Mouse (Mus musculus) liver, embryonic 14.5 days (tissue): Measurements from ENCODE around the gene Ccdc28b. TPM values are rescaled to one million over a fixed set of nuclear protein-coding genes. Genes with fewer than 3 reads are reported as not detected.
A peak's percentile ranks its signal among the peaks of the same experiment; 100 is the strongest.

ENCODE experiments used
- ATAC-seq: fragments of 200-750 bp; cut with Nextera tagmentation; 2 replicates; pipeline ENCODE4 v1.8.0; 2017; ENCODE audit warnings: moderate number of reproducible peaks, mild to moderate bottlenecking, moderate library complexity; ENCODE audit not compliant: insufficient read depth
- DNase-seq, 3 experiments: peaks; one replicate each; pipeline ENCODE4 v3.0.0-alpha.2; 2012 to 2013; ENCODE audit warnings: low read depth in 3 of 3, low spot score in 3 of 3
- H3K27ac ChIP-seq: fragments of 300-500 bp; sonication (generic); 2 replicates; pipeline ENCODE4 v1.5.1; 2014; ENCODE audit warnings: moderate library complexity, mild to moderate bottlenecking, control low read depth, inconsistent platforms
- H3K27me3 ChIP-seq: fragments of 300-500 bp; sonication (generic); 2 replicates; pipeline ENCODE4 v1.6.1; 2014; ENCODE audit warnings: mild to moderate bottlenecking, low read length, moderate library complexity; ENCODE audit not compliant: control insufficient read depth, insufficient read depth
- H3K36me3 ChIP-seq: fragments of 300-500 bp; sonication (generic); replicated peaks from 2 replicates; pipeline ENCODE4 v1.6.1; 2014; ENCODE audit warnings: low read depth; ENCODE audit not compliant: control insufficient read depth, insufficient read depth
- H3K4me1 ChIP-seq, 2 experiments: fragments of 200-500 bp in 1 of 2; fragments of 300-500 bp in 1 of 2; sonication (generic) in 1 of 2; replicated peaks; 2 replicates each; pipeline ENCODE4 v1.6.1; 2012 to 2014; ENCODE audit warnings: antibody characterized with exemption in 1 of 2, inconsistent platforms in 1 of 2, low read length in 1 of 2; ENCODE audit not compliant: control insufficient read depth in 2 of 2, insufficient read depth in 2 of 2
- H3K4me2 ChIP-seq: fragments of 300-500 bp; sonication (generic); 2 replicates; pipeline ENCODE4 v1.6.1; 2014; ENCODE audit warnings: low read depth, mild to moderate bottlenecking, control low read depth, moderate library complexity
- H3K4me3 ChIP-seq, 2 experiments: fragments of 200-500 bp in 1 of 2; fragments of 300-500 bp in 1 of 2; sonication (generic) in 1 of 2; 2 replicates each; pipeline ENCODE4 v1.5.1; 2012 to 2014; ENCODE audit warnings: low read depth in 2 of 2, low read length in 2 of 2, mild to moderate bottlenecking in 2 of 2, control low read depth in 1 of 2, inconsistent platforms in 1 of 2, moderate library complexity in 1 of 2; ENCODE audit not compliant: insufficient read depth in 1 of 2
- H3K9ac ChIP-seq: fragments of 300-500 bp; sonication (generic); replicated peaks from 2 replicates; pipeline ENCODE4 v1.6.1; 2014; ENCODE audit warnings: mild to moderate bottlenecking, control low read depth, moderate library complexity
- H3K9me3 ChIP-seq: fragments of 300-500 bp; sonication (generic); 2 replicates; pipeline ENCODE4 v1.6.1; 2016; ENCODE audit warnings: low read length, mixed read lengths; ENCODE audit not compliant: control insufficient read depth
- CTCF ChIP-seq: IDR thresholded peaks from 2 replicates; pipeline ENCODE4 v1.5.1; 2016; ENCODE audit warnings: antibody characterized with exemption, low read depth, control low read depth
- EP300 ChIP-seq: IDR thresholded peaks from 2 replicates; pipeline ENCODE4 v1.6.1; 2016; ENCODE audit warnings: antibody characterized with exemption, low read depth
- WGBS: fragments of 180-500 bp; shearing (Covaris S2); extraction: QIAGEN DNeasy Blood & Tissue Kit; methylation state at CpG from one replicate; pipeline ENCODE4 v1.1.7; 2014; ENCODE audit not compliant: insufficient replicate concordance; 5-methylcytosine and 5-hydroxymethylcytosine counted together
- polyA plus RNA-seq, 2 experiments: library from polyadenylated mRNA; depleted of rRNA in 1 of 2; stranded (reverse) in 1 of 2; unstranded in 1 of 2; fragments of >200 nt; fragmentation: Nextera tagmentation in 1 of 2; extraction: Ambion mirVana in 1 of 2; gene quantifications; 2 replicates each; pipeline versions ENCODE4 v1.2.1 to v1.2.3; 2012 to 2014

The Ccdc28b gene
- polyA plus RNA-seq (2012; rRNA removed), result 5.7 and 12.0 TPM in 2 replicates
- 11.0 and 12.4 TPM in 2 replicates for polyA plus RNA-seq (2014; fragmentation: Nextera tagmentation; extraction: Ambion mirVana)

DNA sequence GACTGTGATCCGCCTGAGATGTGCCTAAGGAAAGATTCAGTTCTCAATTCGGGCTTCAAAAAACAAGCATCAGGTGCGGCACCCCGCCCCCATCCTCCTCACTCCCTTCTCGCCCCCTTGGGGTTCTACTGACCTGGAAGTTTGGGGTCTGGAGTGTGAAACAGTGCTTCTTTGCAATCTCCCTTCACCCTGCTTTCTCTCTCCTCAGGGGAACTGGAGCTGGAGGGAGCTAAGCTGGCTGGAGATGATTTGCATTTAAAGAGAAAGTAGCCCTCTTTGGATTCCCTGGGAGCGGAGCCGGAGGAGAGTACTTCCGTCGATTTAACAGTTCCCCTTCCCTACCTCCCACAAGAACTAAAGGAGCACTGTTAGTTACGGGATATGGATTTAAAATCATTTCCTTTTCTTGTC is at the start of gene Ccdc28b:
Ccdc28b (minus strand) TSS at position 267 of the 411 bp plus-strand sequence.
- under 1% methylated on average over 10 of the region's 10 CpGs for WGBS
- Histone ChIP-seq H3K9ac (peak within 1 kb of the TSS; percentile 87), H3K4me3 (peak within 1 kb of the TSS; percentile 74 to 77), H3K27me3 (no peaks in the 10 kb centered on the region), H3K9me3 (no peaks in the 10 kb centered on the region), H3K27ac (peak within 1 kb of the TSS; percentile 79), H3K4me1 (peaks cover 20 to 25% of the 10 kb centered on the region in 2 experiments), H3K36me3 (peaks cover 20% of the 10 kb centered on the region), H3K4me2 (peak within 1 kb of the TSS; percentile 97)
- DNase-seq (peak in 1 of 3 experiments; percentile 35), ATAC-seq (peak; percentile 21)
- no peak for TF ChIP-seq CTCF
- no peak for TF ChIP-seq EP300

DNA sequence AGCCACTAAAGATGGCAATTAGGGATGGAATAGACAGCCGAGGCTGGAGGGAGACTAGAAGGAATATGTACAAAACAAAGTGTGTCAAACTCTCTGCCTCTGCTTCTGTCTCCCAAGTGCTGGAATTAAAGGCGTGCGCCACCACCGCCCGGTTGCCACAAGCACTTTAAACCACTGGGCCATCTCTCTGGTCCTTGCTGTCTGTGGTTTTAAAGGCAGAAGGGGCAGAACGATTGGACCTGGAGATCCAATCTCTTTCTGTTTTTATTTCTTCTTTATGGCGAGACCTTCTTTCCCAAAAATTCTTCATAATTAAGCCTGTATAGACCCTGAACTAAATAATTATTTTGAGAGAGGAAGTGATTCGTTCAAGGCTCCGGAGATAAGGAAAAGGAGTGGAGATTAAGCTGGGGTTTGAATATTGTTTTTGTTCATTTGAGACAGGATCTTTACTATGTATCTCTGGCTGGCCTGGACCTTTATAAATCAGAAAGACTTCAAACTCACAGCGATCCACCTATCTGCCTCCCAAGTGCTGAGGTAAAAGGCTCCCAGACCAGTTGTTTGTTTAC is 49.2 kb upstream of the Ccdc28b start:
- H3K36me3 ChIP-seq, result no peaks in the 10 kb centered on the region
- H3K9me3 ChIP-seq, result no peaks in the 10 kb centered on the region
- no peak for DNase-seq
- no peaks in the 10 kb centered on the region for H3K27me3 ChIP-seq
- peak overlapping the region; percentile 78 for H3K9ac ChIP-seq
- H3K4me1 ChIP-seq, result peaks cover 9 to 13% of the 10 kb centered on the region in 2 experiments
- TF ChIP-seq CTCF (0 out of 2 replicates have a peak, but pooled peaks have one; percentile 1), EP300 (no peak)
- peak overlapping the region; percentile 98 for H3K4me2 ChIP-seq
- no peak overlapping the region for H3K27ac ChIP-seq
- H3K4me3 ChIP-seq, result peak overlapping the region; percentile 90
- peak; percentile 35 for ATAC-seq
- WGBS, result 3% methylated on average over 10 of the region's 10 CpGs

DNA sequence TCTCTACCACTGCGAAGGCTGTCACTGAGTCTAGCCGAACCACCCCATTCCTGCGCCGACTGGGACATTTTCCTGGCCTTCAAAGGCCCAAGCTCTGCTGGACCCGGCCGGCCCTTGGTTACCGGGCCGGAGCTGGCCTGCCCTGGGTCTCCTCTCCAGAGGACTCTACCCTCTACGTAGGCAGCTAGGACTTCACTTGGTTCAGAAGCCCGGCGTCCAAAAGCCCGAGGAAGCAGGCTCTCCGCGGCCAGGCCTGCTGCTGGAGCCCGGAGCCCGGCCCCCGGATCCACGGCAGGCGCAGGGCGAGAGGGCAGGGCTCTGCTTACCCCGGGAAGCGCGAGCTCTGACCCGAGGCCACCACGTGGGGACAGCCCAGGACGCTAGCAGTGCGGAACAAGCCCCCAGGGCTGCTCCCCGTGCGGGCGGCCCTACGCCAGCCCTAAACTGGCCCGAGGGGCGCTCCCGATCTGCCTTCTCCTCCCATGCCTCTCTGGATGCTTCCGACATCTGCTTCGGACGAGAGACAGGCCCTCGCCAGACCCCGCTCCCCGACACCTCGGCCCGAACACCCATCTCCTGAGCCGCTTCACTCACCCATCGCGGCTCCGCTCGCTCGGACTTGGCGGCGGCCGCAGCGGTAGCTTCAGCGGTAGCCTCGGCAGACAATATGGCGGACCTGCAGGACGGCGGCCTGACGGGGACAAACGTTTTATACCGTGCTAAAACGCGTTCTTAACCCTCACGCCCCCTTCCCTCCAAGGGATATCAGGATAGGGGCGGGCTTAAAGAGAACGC is 48.5 kb upstream of the Ccdc28b start, which contains the start of gene Kpna6:
Kpna6 (minus strand) TSS at position 685 of the 795 bp plus-strand sequence.
- TF ChIP-seq EP300, result no peak
- peak; percentile 22; the same call in 1 of the 2 replicates for TF ChIP-seq CTCF

DNA sequence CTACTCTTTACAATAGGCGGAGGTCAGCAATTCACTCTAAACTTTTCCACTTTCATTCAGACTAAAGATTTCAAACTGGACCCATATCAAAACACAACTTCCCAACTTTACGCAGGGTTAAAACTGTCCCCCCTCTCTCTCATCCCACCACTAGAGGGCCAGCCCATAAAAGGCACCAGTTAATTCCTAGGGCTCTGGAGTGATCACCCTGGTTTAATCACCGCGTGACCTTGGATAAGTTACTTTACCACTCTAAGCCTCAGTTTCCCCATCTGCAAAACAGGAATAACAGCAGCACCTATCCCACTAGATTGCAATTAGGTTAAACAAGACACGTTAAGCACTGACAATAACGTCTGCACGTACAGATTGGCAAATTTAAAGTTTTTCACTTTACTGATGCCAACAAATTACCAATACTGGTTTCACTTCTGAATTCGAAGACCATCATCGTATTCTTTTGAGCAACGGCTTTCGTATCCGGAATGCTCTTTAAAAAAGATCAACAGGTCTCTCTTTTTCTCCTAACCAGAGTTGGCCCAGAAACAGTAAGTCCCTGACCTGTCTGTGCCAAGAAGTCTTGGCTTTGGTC is 47.8 kb upstream of the Ccdc28b start:
- H3K36me3 ChIP-seq, result no peaks in the 10 kb centered on the region; the same call in 1 of the 2 replicates
- H3K27ac ChIP-seq, result peak overlapping the region; percentile 45
- H3K4me3 ChIP-seq, result peak overlapping the region; percentile 90
- no peaks in the 10 kb centered on the region for H3K27me3 ChIP-seq
- no peaks in the 10 kb centered on the region for H3K9me3 ChIP-seq
- ATAC-seq, result peak; percentile 63
- TF ChIP-seq CTCF, result peak; percentile 87
- no peak for TF ChIP-seq EP300
- peak overlapping the region; percentile 78 for H3K9ac ChIP-seq
- 4% methylated on average over 12 of the region's 12 CpGs for whole genome bisulfite sequencing
- DNase-seq, result peak; percentile 52 to 67 (median 62)
- H3K4me1 ChIP-seq, result peaks cover 9 to 13% of the 10 kb centered on the region in 2 experiments
- peak overlapping the region; percentile 98 for H3K4me2 ChIP-seq

More for the DNA sequence above, 48.5 kb upstream of the Ccdc28b start, which contains the start of gene Kpna6:
- DNase-seq, result peak; percentile 70 to 74 (median 73)
- Histone ChIP-seq H3K27me3 (no peaks in the 10 kb centered on the region), H3K36me3 (no peaks in the 10 kb centered on the region; the same call in 1 of the 2 replicates), H3K4me2 (peak within 1 kb of the TSS; percentile 98), H3K4me1 (peaks cover 9 to 13% of the 10 kb centered on the region in 2 experiments), H3K4me3 (peak within 1 kb of the TSS; percentile 90), H3K9ac (peak within 1 kb of the TSS; percentile 78), H3K27ac (peak within 1 kb of the TSS; percentile 45), H3K9me3 (no peaks in the 10 kb centered on the region)
- ATAC-seq, result peak; percentile 81
- under 1% methylated on average over 65 of the region's 65 CpGs for WGBS
